Mouse (Mus musculus) MEL (cell line): ENCODE measurements around the gene Kat6b. TPM values are rescaled to one million over a fixed set of nuclear protein-coding genes. Genes with fewer than 3 reads are reported as not detected.

Experiments used
- DNase-seq: peaks from one replicate; pipeline ENCODE4 v3.0.0; 2011; ENCODE audit warnings: low read depth, low spot score
- H3K27ac ChIP-seq: 2 replicates; pipeline ENCODE4 v1.5.1; 2012; ENCODE audit warnings: low read depth, mild to moderate bottlenecking, control low read depth, low read length, moderate library complexity; ENCODE audit not compliant: control insufficient read depth
- H3K27me3 ChIP-seq, 2 experiments: fragments of 150-350 bp in 1 of 2; sonication (generic) in 1 of 2; 2 replicates each; pipeline ENCODE4 v1.6.1; 2012; ENCODE audit warnings: low read length in 2 of 2, mild to moderate bottlenecking in 2 of 2, improper control_type of control experiment in 1 of 2, moderate library complexity in 1 of 2; ENCODE audit not compliant: insufficient read depth in 2 of 2, control insufficient read depth in 1 of 2
- H3K36me3 ChIP-seq, 2 experiments: 2 replicates each; pipeline ENCODE4 v1.6.1; 2012 to 2014; ENCODE audit warnings: low read length in 2 of 2, improper control_type of control experiment in 1 of 2, inconsistent platforms in 1 of 2, mild to moderate bottlenecking in 1 of 2; ENCODE audit not compliant: insufficient read depth in 2 of 2, control insufficient read depth in 1 of 2
- H3K4me1 ChIP-seq, 2 experiments: fragments of 150-350 bp in 1 of 2; sonication (generic) in 1 of 2; 2 replicates each; pipeline ENCODE4 v1.6.1; 2012; ENCODE audit warnings: low read length in 2 of 2, improper control_type of control experiment in 1 of 2, mild to moderate bottlenecking in 1 of 2; ENCODE audit not compliant: insufficient read depth in 2 of 2, control insufficient read depth in 1 of 2
- H3K4me3 ChIP-seq, 2 experiments: fragments of 150-350 bp in 1 of 2; sonication (generic) in 1 of 2; 2 replicates each; pipeline ENCODE4 v1.5.1; 2012; ENCODE audit warnings: low read depth in 2 of 2, low read length in 2 of 2, mild to moderate bottlenecking in 2 of 2, moderate library complexity in 2 of 2, control low read depth in 1 of 2, improper control_type of control experiment in 1 of 2; ENCODE audit not compliant: control insufficient read depth in 1 of 2, insufficient read depth in 1 of 2
- H3K79me2 ChIP-seq: 2 replicates; pipeline ENCODE4 v1.6.1; 2012; ENCODE audit warnings: mild to moderate bottlenecking, low read length, moderate library complexity; ENCODE audit not compliant: control insufficient read depth, poor library complexity, insufficient read depth
- H3K9ac ChIP-seq: 2 replicates; pipeline ENCODE4 v1.6.1; 2012; ENCODE audit warnings: low read depth, mild to moderate bottlenecking, control low read depth, low read length, moderate library complexity; ENCODE audit not compliant: control insufficient read depth, poor library complexity, severe bottlenecking
- H3K9me3 ChIP-seq: fragments of 150-350 bp; sonication (generic); replicated peaks from 2 replicates; pipeline ENCODE4 v1.6.1; 2012; ENCODE audit warnings: mild to moderate bottlenecking, low read length, improper control_type of control experiment, moderate library complexity; ENCODE audit not compliant: insufficient read depth
- CHD1 ChIP-seq: IDR thresholded peaks from 2 replicates; pipeline ENCODE4 v1.6.1; 2012; ENCODE audit warnings: low read depth, mild to moderate bottlenecking, inconsistent platforms, low read length, improper control_type of control experiment
- ELF1 ChIP-seq: IDR thresholded peaks from 2 replicates; pipeline ENCODE4 v1.6.1; 2014; ENCODE audit warnings: low read depth, mild to moderate bottlenecking, inconsistent platforms, low read length, improper control_type of control experiment, moderate library complexity
- GABPA ChIP-seq: IDR thresholded peaks from 2 replicates; pipeline ENCODE4 v1.6.1; 2012; ENCODE audit warnings: low read depth, mild to moderate bottlenecking, inconsistent platforms, low read length, improper control_type of control experiment, moderate library complexity
- GATA1 ChIP-seq: IDR thresholded peaks from 2 replicates; pipeline ENCODE4 v1.6.1; 2011; ENCODE audit warnings: low read depth, low read length, improper control_type of control experiment
- HCFC1 ChIP-seq: IDR thresholded peaks from 2 replicates; pipeline ENCODE4 v1.6.1; 2012; ENCODE audit warnings: low read depth, mild to moderate bottlenecking, inconsistent platforms, low read length, improper control_type of control experiment, moderate library complexity
- JUND ChIP-seq: IDR thresholded peaks from 2 replicates; pipeline ENCODE4 v1.6.1; 2011; ENCODE audit warnings: low read depth, mild to moderate bottlenecking, improper control_type of control experiment, low read length
- MAX ChIP-seq: IDR thresholded peaks from 2 replicates; pipeline ENCODE4 v1.6.1; 2011; ENCODE audit warnings: low read length, improper control_type of control experiment
- MAZ ChIP-seq: IDR thresholded peaks from 2 replicates; pipeline ENCODE4 v1.6.1; 2012; ENCODE audit warnings: low read depth, mild to moderate bottlenecking, inconsistent platforms, low read length, improper control_type of control experiment
- MYB ChIP-seq: IDR thresholded peaks from 2 replicates; pipeline ENCODE4 v1.6.1; 2011; ENCODE audit warnings: mild to moderate bottlenecking, low read depth, low read length, improper control_type of control experiment
- MYC ChIP-seq: IDR thresholded peaks from 2 replicates; pipeline ENCODE4 v1.6.1; 2011; ENCODE audit warnings: low read depth, mild to moderate bottlenecking, low read length, improper control_type of control experiment, moderate library complexity
- POLR2A ChIP-seq, 2 experiments: IDR thresholded peaks; 2 replicates each; pipeline ENCODE4 v1.6.1; 2011 to 2012; ENCODE audit warnings: low read length in 2 of 2, mild to moderate bottlenecking in 2 of 2, control low read depth in 1 of 2, improper control_type of control experiment in 1 of 2, low read depth in 1 of 2, moderate library complexity in 1 of 2; ENCODE audit not compliant: control insufficient read depth in 1 of 2, insufficient read depth in 1 of 2, poor library complexity in 1 of 2
- POLR2AphosphoS5 ChIP-seq: IDR thresholded peaks from 2 replicates; pipeline ENCODE4 v1.6.1; 2012; ENCODE audit warnings: low read depth, borderline replicate concordance, mild to moderate bottlenecking, inconsistent platforms, low read length, moderate library complexity, mixed read lengths
- RAD21 ChIP-seq: IDR thresholded peaks from 2 replicates; pipeline ENCODE4 v1.6.1; 2011; ENCODE audit warnings: mild to moderate bottlenecking, low read depth, low read length, improper control_type of control experiment
- SMC3 ChIP-seq: IDR thresholded peaks from 2 replicates; pipeline ENCODE4 v1.6.1; 2011; ENCODE audit warnings: low read depth, low read length, improper control_type of control experiment
- TAL1 ChIP-seq: IDR thresholded peaks from 2 replicates; pipeline ENCODE4 v1.6.1; 2012; ENCODE audit warnings: mild to moderate bottlenecking, inconsistent platforms, low read length, moderate library complexity, mixed read lengths
- TCF12 ChIP-seq: IDR thresholded peaks from 2 replicates; pipeline ENCODE4 v1.6.1; 2014; ENCODE audit warnings: low read depth, mild to moderate bottlenecking, inconsistent platforms, low read length, improper control_type of control experiment, moderate library complexity
- UBTF ChIP-seq: IDR thresholded peaks from 2 replicates; pipeline ENCODE4 v1.6.1; 2012; ENCODE audit warnings: low read depth, mild to moderate bottlenecking, inconsistent platforms, low read length, improper control_type of control experiment, moderate library complexity, borderline replicate concordance; ENCODE audit not compliant: insufficient read depth
- USF1 ChIP-seq: IDR thresholded peaks from 2 replicates; pipeline ENCODE4 v1.6.1; 2014; ENCODE audit warnings: low read depth, mild to moderate bottlenecking, inconsistent platforms, low read length, improper control_type of control experiment, moderate library complexity
- ZC3H11A ChIP-seq: IDR thresholded peaks from 2 replicates; pipeline ENCODE4 v1.6.1; 2012; ENCODE audit warnings: low read depth, mild to moderate bottlenecking, inconsistent platforms, low read length, improper control_type of control experiment
- ZKSCAN1 ChIP-seq: IDR thresholded peaks from 2 replicates; pipeline ENCODE4 v1.6.1; 2012; ENCODE audit warnings: low read depth, mild to moderate bottlenecking, inconsistent platforms, low read length, improper control_type of control experiment, moderate library complexity
- ZMIZ1 ChIP-seq: IDR thresholded peaks from 2 replicates; pipeline ENCODE4 v1.6.1; 2012; ENCODE audit warnings: low read depth, mild to moderate bottlenecking, inconsistent platforms, low read length, improper control_type of control experiment, moderate library complexity
- ZNF384 ChIP-seq: IDR thresholded peaks from 2 replicates; pipeline ENCODE4 v1.6.1; 2012; ENCODE audit warnings: low read depth, mild to moderate bottlenecking, inconsistent platforms, low read length, improper control_type of control experiment
- polyA plus RNA-seq, 2 experiments: library from polyadenylated mRNA; stranded (reverse) in 1 of 2; unstranded in 1 of 2; fragments of >175 nt in 1 of 2; fragments of >200 nt in 1 of 2; gene quantifications; 2 replicates each; pipeline versions ENCODE4 v1.2.1 to v1.2.4; 2012; ENCODE audit warnings: low replicate concordance in 2 of 2, low read depth in 1 of 2; ENCODE audit not compliant: insufficient read length in 2 of 2, insufficient read depth in 1 of 2, missing spikeins in 1 of 2
- total RNA-seq: library from RNA; depleted of rRNA; stranded (reverse); fragments of 300-350 nt; gene quantifications from 2 replicates; pipeline ENCODE4 v1.2.3, GENCODE M21; 2012

Kat6b gene
- total and polyA plus RNA-seq, 3 experiments = 1.8 to 5.4 TPM; not detected in 1

GRCm38 (mm10) chr14:21619951-21620350 lies 138.7 kb downstream of the Kat6b start:
- Histone ChIP-seq H3K79me2 (no peaks in the 10 kb centered on the region), H3K4me3 (no peak overlapping the region), H3K27me3 (no peaks in the 10 kb centered on the region), H3K27ac (no peak overlapping the region), H3K4me1 (peaks cover 3 to 4% of the 10 kb centered on the region in 2 experiments; a peak in 3 of 4 replicates), H3K9me3 (no peaks in the 10 kb centered on the region), H3K36me3 (peaks cover 0 to 4% of the 10 kb centered on the region in 2 experiments; a peak in 2 of 4 replicates), H3K9ac (no peak overlapping the region)
- no peak for DNase-seq
- TF ChIP-seq GABPA (no peak), MAZ (no peak), ZMIZ1 (no peak), ZC3H11A (no peak), ZNF384 (no peak), TAL1 (no peak), GATA1 (no peak), MYB (no peak), POLR2AphosphoS5 (no peak), TCF12 (no peak), RAD21 (no peak), HCFC1 (no peak), POLR2A (IDR thresholded peaks at IDR 0.05; ENCODE audit: control insufficient read depth in 1 of 2, insufficient read depth in 1 of 2, low read depth in 1 of 2, low read length in 2 of 2, poor library complexity in 1 of 2) (no peak), USF1 (no peak), ELF1 (no peak), MYC (no peak), JUND (no peak), UBTF (no peak), CHD1 (no peak)

- Histone ChIP-seq H3K27me3 (no peaks in the 10 kb centered on the region), H3K27ac (no peak overlapping the region), H3K4me3 (no peak overlapping the region), H3K4me1 (no peaks in the 10 kb centered on the region), H3K79me2 (no peaks in the 10 kb centered on the region), H3K36me3 (no peaks in the 10 kb centered on the region), H3K9ac (no peak overlapping the region), H3K9me3 (no peaks in the 10 kb centered on the region)
- no peak for DNase-seq
- no peak for TF ChIP-seq MAX
- TF ChIP-seq ZKSCAN1 = no peak
- no peak for TF ChIP-seq SMC3
- no peak for TF ChIP-seq POLR2AphosphoS5
- no peak for TF ChIP-seq TAL1
- TF ChIP-seq, all 39 proteins: peak for 0
These were observed 144.7 kb downstream of the Kat6b start for GRCm38 (mm10) chr14:21625946-21626345.
